Mouse (Mus musculus): Measurements from ENCODE around the gene Golgb1.
"Not testable (repeated sequence)": the region's sequence is repeated elsewhere in the genome, so short reads cannot be mapped to it uniquely, and the experiment has no call there.

Golgb1 gene

GRCm38 (mm10) chr16:36874583-36875275 is at the start of gene Golgb1, which contains the start of gene Eaf2:
Gene Golgb1 (plus strand): TSS chr16:36875140.
Gene Eaf2 (minus strand): TSS chr16:36875003.
- peak; percentile 89 to 95 for DNase-seq (ENCODE audit: low read depth in 1 of 2, low spot score in 2 of 2)

- DNase-seq (ENCODE audit: low read depth in 1 of 2, low spot score in 2 of 2): no peak
Measured at GRCm38 (mm10) chr16:36827611-36828053, 47.3 kb upstream of the Golgb1 start.

- peak in 1 of 2 experiments; percentile 62 for DNase-seq (ENCODE audit: low read depth in 1 of 2, low spot score in 2 of 2)
Measured at GRCm38 (mm10) chr16:36828054-36828786, 46.7 kb upstream of the Golgb1 start, which contains the start of gene Iqcb1. Gene Iqcb1 (plus strand): TSS chr16:36828385.

- DNase-seq (ENCODE audit: low read depth in 1 of 2, low spot score in 2 of 2): no peak
Measured at GRCm38 (mm10) chr16:36828820-36829219, 46.1 kb upstream of the Golgb1 start.

- DNase-seq (ENCODE audit: low read depth in 1 of 2, low spot score in 2 of 2): not testable (repeated sequence)
Measured at GRCm38 (mm10) chr16:36846894-36847293, 28.0 kb upstream of the Golgb1 start.

- DNase-seq (ENCODE audit: low read depth in 1 of 2, low spot score in 2 of 2): no peak
Measured at GRCm38 (mm10) chr16:36851202-36851601, 23.7 kb upstream of the Golgb1 start.

- no peak for DNase-seq (ENCODE audit: low read depth in 1 of 2, low spot score in 2 of 2)
Measured at GRCm38 (mm10) chr16:36863585-36863984, 11.4 kb upstream of the Golgb1 start.

- no peak for DNase-seq (ENCODE audit: low read depth in 1 of 2, low spot score in 2 of 2)
Measured at GRCm38 (mm10) chr16:36869442-36869841, 5.5 kb upstream of the Golgb1 start.

- DNase-seq (ENCODE audit: low read depth in 1 of 2, low spot score in 2 of 2): peak; percentile 4 to 43
Measured at GRCm38 (mm10) chr16:36875276-36875851, 424 bp downstream of the Golgb1 start.

GRCm38 (mm10) chr16:36877316-36877715 is 2.4 kb downstream of the Golgb1 start:
- no peak for DNase-seq (ENCODE audit: low read depth in 1 of 2, low spot score in 2 of 2)

GRCm38 (mm10) chr16:36882737-36883343 is 7.9 kb downstream of the Golgb1 start:
- DNase-seq (ENCODE audit: low read depth in 1 of 2, low spot score in 2 of 2): no peak

GRCm38 (mm10) chr16:36884881-36885280 is 9.9 kb downstream of the Golgb1 start:
- DNase-seq (ENCODE audit: low read depth in 1 of 2, low spot score in 2 of 2): peak; percentile 17 to 18

- DNase-seq (ENCODE audit: low read depth in 1 of 2, low spot score in 2 of 2): no peak
Measured at GRCm38 (mm10) chr16:36885912-36886311, 11.0 kb downstream of the Golgb1 start.

- no peak for DNase-seq (ENCODE audit: low read depth in 1 of 2, low spot score in 2 of 2)
Measured at GRCm38 (mm10) chr16:36887546-36887945, 12.6 kb downstream of the Golgb1 start.

- no peak for DNase-seq (ENCODE audit: low read depth in 1 of 2, low spot score in 2 of 2)
Measured at GRCm38 (mm10) chr16:36890559-36890958, 15.6 kb downstream of the Golgb1 start.

- no peak for DNase-seq (ENCODE audit: low read depth in 1 of 2, low spot score in 2 of 2)
Measured at GRCm38 (mm10) chr16:36891415-36891814, 16.5 kb downstream of the Golgb1 start.

- no peak for DNase-seq (ENCODE audit: low read depth in 1 of 2, low spot score in 2 of 2)
Measured at GRCm38 (mm10) chr16:36893317-36893716, 18.4 kb downstream of the Golgb1 start.

GRCm38 (mm10) chr16:36896712-36897111 is 21.8 kb downstream of the Golgb1 start:
- no peak for DNase-seq (ENCODE audit: low read depth in 1 of 2, low spot score in 2 of 2)

- no peak for DNase-seq (ENCODE audit: low read depth in 1 of 2, low spot score in 2 of 2)
Measured at GRCm38 (mm10) chr16:36903156-36903555, 28.2 kb downstream of the Golgb1 start.

- no peak for DNase-seq (ENCODE audit: low read depth in 1 of 2, low spot score in 2 of 2)
Measured at GRCm38 (mm10) chr16:36911909-36912308, 37.0 kb downstream of the Golgb1 start.

GRCm38 (mm10) chr16:36912311-36912710 is 37.4 kb downstream of the Golgb1 start:
- no peak for DNase-seq (ENCODE audit: low read depth in 1 of 2, low spot score in 2 of 2)
